In the genomic region with DNA sequence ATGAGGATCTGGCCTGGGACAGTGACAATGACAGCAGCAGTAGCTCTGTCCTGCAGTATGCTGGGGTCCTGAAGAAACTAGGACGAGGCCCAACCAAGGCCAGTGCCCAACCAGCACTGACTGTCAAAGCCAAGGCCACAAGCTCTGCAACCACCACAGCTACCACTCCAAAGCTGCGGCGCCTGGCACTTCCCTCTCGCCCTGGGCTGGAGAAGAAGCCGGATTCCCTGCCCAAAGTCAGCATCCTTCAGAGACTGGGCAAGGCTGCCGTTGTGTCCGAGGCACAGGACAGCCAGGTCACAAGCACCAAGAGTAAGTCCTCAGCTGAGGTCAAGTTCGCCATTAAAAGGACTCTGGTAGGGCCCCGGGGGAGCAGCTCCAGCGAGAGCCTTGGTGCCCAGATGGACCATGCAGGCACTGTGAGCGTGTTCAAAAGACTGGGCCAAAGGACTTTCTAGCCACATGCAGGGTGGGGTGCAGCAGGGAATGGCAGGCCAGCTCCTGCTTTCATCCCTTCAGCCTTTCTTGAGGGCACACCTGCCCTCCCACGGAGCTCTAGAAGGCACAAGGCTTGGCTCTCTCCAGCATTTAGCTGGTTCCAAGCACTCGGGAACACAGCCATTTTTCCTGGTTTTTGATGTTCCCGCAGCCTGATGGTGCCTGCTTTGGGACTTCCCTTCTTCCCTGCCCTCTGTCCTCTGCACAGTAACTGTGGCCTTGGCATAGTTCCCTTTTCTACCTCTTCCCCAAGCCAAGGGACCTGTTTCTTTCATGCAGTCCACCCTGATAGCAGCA, we compare ENCODE assay signal across 13 mouse cellular contexts.
"Had no signal": no experiment of that assay in that cellular context is flagged by ENCODE, and none has a peak within 500 bp of the region (broad histone marks: within the 10 kb centered on the region; RNA-seq: fewer than 3 reads in every experiment).

No protein-coding gene starts in this region.

- H3K27me3 ChIP-seq: limb, embryonic 12.5 days; liver, embryonic 12.5 days; megakaryocyte, embryonic 14.5 days; midbrain, embryonic 12.5 days had no signal

- H3K9me3 ChIP-seq: limb, embryonic 12.5 days; liver, embryonic 12.5 days; megakaryocyte, embryonic 14.5 days; midbrain, embryonic 12.5 days had no signal

- DNase-seq: kidney, adult 8-10 months; kidney, postnatal 25 days; lung, embryonic 14.5 days; lung, postnatal 14 days; thymus, adult 18-20 months; thymus, postnatal 25 days had no signal

- H3K4me3 ChIP-seq: left cerebral cortex, adult 2 months; limb, embryonic 12.5 days; liver, embryonic 12.5 days; megakaryocyte, embryonic 14.5 days; midbrain, embryonic 12.5 days had no signal

- ATAC-seq: intestine, embryonic 16.5 days; liver, embryonic 12.5 days had no signal

- H3K9ac ChIP-seq: limb, embryonic 12.5 days; liver, embryonic 12.5 days; lung, embryonic 14.5 days; midbrain, embryonic 12.5 days had no signal

- H3K4me2 ChIP-seq: limb, embryonic 12.5 days; liver, embryonic 12.5 days; lung, embryonic 14.5 days; midbrain, embryonic 12.5 days had no signal

- H3K4me1 ChIP-seq: limb, embryonic 12.5 days; liver, embryonic 12.5 days; midbrain, embryonic 12.5 days had no signal

- H3K27ac ChIP-seq: left cerebral cortex, adult 2 months; limb, embryonic 12.5 days; liver, embryonic 12.5 days; macrophage; midbrain, embryonic 12.5 days had no signal
